Mouse (Mus musculus): ENCODE measurements around the gene Per3.

DNA sequence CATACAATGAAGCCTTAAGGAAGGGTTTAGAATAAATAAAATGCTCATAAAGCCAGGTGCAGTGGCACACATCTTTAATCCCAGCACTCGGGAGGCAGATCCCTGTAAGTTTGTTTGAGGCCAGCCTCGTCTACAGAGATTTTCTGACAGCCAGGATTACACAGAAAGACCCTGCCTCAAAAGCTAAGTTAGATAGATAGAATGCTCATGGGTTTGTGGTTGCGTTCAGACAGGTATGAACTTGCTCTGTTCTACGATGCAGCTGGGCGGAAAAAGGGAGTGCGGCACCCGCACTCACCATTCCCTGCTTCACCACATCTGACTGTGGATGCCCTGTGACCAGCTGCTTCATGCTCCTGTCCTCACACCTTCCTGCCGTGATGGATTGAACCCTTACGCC lies 65.0 kb downstream of the Per3 start:
- TF ChIP-seq GATA1 (IDR thresholded peaks at IDR 0.05; ENCODE audit: low read length) (no peak), TAL1 (IDR thresholded peaks at IDR 0.05; ENCODE audit: low read length) (no peak)
